Mouse (Mus musculus): ENCODE data around the gene Slc25a47.
A peak's percentile ranks its signal among the peaks of the same experiment; 100 is the strongest.

DNA sequence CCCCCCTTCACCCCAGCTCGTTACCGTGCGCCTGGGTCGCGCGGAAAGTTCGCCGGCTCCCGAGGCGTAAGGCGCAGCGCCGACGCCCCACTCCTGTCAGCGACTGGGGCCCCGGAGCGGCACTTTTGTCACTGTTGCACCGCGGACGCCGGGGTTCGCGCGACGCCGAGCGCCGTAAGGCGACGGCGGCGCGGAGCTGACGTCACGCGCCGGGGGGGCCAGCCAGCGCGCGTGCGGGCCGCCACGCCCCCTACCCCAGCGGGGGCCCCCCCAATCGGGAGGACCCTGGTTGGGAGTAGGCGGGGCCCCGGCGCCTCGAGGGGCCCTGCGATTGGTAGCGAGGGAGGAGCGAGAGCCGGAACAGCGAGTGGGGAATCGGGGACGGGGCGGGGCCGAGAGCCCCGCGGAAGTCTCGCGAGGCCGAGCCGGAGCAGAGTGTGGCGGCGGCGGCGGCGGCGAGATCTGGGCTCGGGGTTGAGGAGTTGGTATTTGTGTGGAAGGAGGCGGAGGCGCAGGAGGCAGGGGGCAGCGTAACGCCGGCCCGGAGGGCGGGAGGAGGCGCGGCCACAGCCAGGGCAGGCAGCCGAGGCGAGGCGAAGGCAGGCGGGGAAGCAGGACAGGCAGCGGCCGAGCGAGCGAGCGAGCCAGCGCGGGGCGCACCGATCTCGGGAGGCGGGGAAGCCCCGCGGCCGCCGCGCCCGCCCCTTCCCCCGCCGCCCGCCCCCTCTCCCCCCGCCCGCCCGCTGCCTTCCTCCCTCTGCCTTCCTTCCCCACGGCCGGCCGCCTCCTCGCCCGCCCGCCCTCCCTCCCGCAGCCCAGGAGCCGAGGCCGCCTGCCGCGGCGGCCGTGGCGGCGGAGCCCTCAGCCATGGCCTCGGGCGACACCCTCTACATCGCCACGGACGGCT lies 43.0 kb upstream of the Slc25a47 start, which contains the start of gene Yy1:
- TF ChIP-seq MAX (IDR thresholded peaks at IDR 0.05; ENCODE audit: low read depth) = no peak
- TF ChIP-seq POLR2AphosphoS2 (IDR thresholded peaks at IDR 0.05; ENCODE audit: insufficient read length, low read depth) = peak; percentile 78
- TF ChIP-seq POLR2A (IDR thresholded peaks at IDR 0.05; ENCODE audit: insufficient read length, low read depth) = peak; percentile 92
- no peak for TF ChIP-seq REST (IDR thresholded peaks at IDR 0.05; ENCODE audit: insufficient read depth, insufficient read length)
- TF ChIP-seq MYOD1 (IDR thresholded peaks at IDR 0.05; ENCODE audit: control insufficient read depth in 1 of 3, insufficient read length in 2 of 3, low read depth in 2 of 3) = no peak
- no peak for TF ChIP-seq USF1 (IDR thresholded peaks at IDR 0.05; ENCODE audit: low read depth)
- TF ChIP-seq TCF12 (IDR thresholded peaks at IDR 0.05; ENCODE audit: insufficient read depth, poor library complexity, severe bottlenecking) = no peak
- TF ChIP-seq MYOG (IDR thresholded peaks at IDR 0.05; ENCODE audit: control insufficient read depth in 1 of 3, insufficient read depth in 1 of 3, insufficient read length in 2 of 3, low read depth in 2 of 3) = no peak
- TF ChIP-seq CEBPB (IDR thresholded peaks at IDR 0.05; ENCODE audit: insufficient read depth, poor library complexity, severe bottlenecking) = no peak
- peak; percentile 22 for TF ChIP-seq E2F4 (IDR thresholded peaks at IDR 0.05; ENCODE audit: insufficient read depth)
- no peak for TF ChIP-seq SRF (IDR thresholded peaks at IDR 0.05; ENCODE audit: control insufficient read depth, insufficient read length, low read depth)

Data from myocyte (in vitro differentiated cells).